Mouse (Mus musculus) thymus, adult 2 months (tissue): ENCODE measurements at regions not wholly inside any gene's neighbourhood (a gene's known extent, or its start where the extent isn't known, plus 50 kb on each side); places are given as distances from the start of the nearest gene placed in this dataset.

Source experiments
- CTCF ChIP-seq: fragments of 200-500 bp; IDR thresholded peaks from 2 replicates; pipeline ENCODE4 v1.5.1; 2012; ENCODE audit warnings: mild to moderate bottlenecking, control low read depth, low read length, moderate library complexity, borderline replicate concordance; ENCODE audit not compliant: control insufficient read depth, poor library complexity, insufficient read depth; ENCODE audit errors: extremely low read depth
- POLR2A ChIP-seq: fragments of 200-500 bp; IDR thresholded peaks from 2 replicates; pipeline ENCODE4 v1.6.1; 2012; ENCODE audit warnings: mild to moderate bottlenecking, low read length, control low read depth, moderate library complexity; ENCODE audit not compliant: control insufficient read depth, poor library complexity, insufficient read depth; ENCODE audit errors: extremely low read depth

GRCm38 (mm10) chr4:7312160-7312559 lies 926.7 kb downstream of the Car8 start:
- TF ChIP-seq CTCF = no peak
- no peak for TF ChIP-seq POLR2A
